Mouse (Mus musculus): ENCODE data around the gene Trank1. TPM values are rescaled to one million over a fixed set of nuclear protein-coding genes. Genes with fewer than 3 reads are reported as not detected.

The Trank1 gene
- total and polyA plus RNA-seq, 2 experiments from 2014 or later = 12.6 to 49.0 TPM

- H3K27me3 ChIP-seq (ENCODE audit: insufficient read depth, low read length) = no peaks in the 10 kb centered on the region
- peak overlapping the region; percentile 92 for H3K4me3 ChIP-seq (ENCODE audit: low read length)
- ATAC-seq = no peak
- peaks cover 34% of the 10 kb centered on the region for H3K4me1 ChIP-seq (ENCODE audit: insufficient read depth, low read length)
- H3K4me2 ChIP-seq (ENCODE audit: low read depth, low read length) = peak overlapping the region; percentile 91
- WGBS = 68% methylated on average over 15 of the region's 15 CpGs
- no peak for DNase-seq (ENCODE audit: low spot score)
- H3K36me3 ChIP-seq (ENCODE audit: insufficient read depth, low read length) = 0 out of 2 replicates have a peak, but pooled peaks cover 3% of the 10 kb centered on the region
- 0 out of 2 replicates have a peak overlapping the region, but pooled peaks have one; percentile 96 for H3K27ac ChIP-seq
- peak overlapping the region; percentile 96 for H3K9ac ChIP-seq (replicated peaks; ENCODE audit: low read length)
- TF ChIP-seq CTCF (IDR thresholded peaks at IDR 0.05; ENCODE audit: low read depth) = no peak
- H3K9me3 ChIP-seq (ENCODE audit: low read length) = no peaks in the 10 kb centered on the region
These were observed 38.3 kb upstream of the Trank1 start for GRCm38 (mm10) chr9:111272996-111273785.

DNA sequence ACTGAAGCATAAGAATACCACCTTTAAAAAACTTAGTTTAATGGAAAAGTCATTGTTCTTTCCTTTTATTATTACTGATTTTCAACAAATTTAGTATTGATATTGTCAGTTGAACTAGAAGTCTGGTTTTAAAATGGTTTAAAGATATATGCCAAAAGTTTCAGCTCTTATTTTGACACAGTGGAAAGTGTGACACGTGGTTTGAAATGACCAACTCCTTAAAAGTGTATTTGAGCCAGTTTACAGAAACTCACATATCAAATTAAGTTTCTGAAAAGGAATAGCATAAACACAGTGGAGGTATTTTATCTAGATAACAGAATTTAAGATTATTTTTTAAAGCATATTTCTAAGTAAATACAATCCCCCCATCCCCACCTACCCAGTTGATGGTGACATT is 37.6 kb upstream of the Trank1 start:
- ATAC-seq (no peak), DNase-seq (ENCODE audit: low spot score) (no peak)
- Histone ChIP-seq H3K36me3 (ENCODE audit: insufficient read depth, low read length) (0 out of 2 replicates have a peak, but pooled peaks cover 6% of the 10 kb centered on the region), H3K9me3 (ENCODE audit: low read length) (no peaks in the 10 kb centered on the region), H3K4me1 (ENCODE audit: insufficient read depth, low read length) (peaks cover 34% of the 10 kb centered on the region), H3K4me2 (ENCODE audit: low read depth, low read length) (peak overlapping the region; percentile 91), H3K27me3 (ENCODE audit: insufficient read depth, low read length) (no peaks in the 10 kb centered on the region), H3K4me3 (ENCODE audit: low read length) (peak overlapping the region; percentile 92; the same call in 1 of the 2 replicates), H3K27ac (no peak overlapping the region), H3K9ac (replicated peaks; ENCODE audit: low read length) (no peak overlapping the region)
- 86% methylated on average over 1 of the region's 1 CpGs for WGBS
- no peak for TF ChIP-seq CTCF (IDR thresholded peaks at IDR 0.05; ENCODE audit: low read depth)

- TF ChIP-seq CTCF (IDR thresholded peaks at IDR 0.05; ENCODE audit: low read depth) = no peak
- no peak for DNase-seq (ENCODE audit: low spot score)
- Histone ChIP-seq H3K27ac (no peak overlapping the region), H3K4me3 (ENCODE audit: low read length) (peak overlapping the region; percentile 14; the same call in 1 of the 2 replicates), H3K4me1 (ENCODE audit: insufficient read depth, low read length) (peaks cover 34% of the 10 kb centered on the region), H3K9me3 (ENCODE audit: low read length) (no peaks in the 10 kb centered on the region), H3K9ac (replicated peaks; ENCODE audit: low read length) (no peak overlapping the region), H3K4me2 (ENCODE audit: low read depth, low read length) (peak overlapping the region; percentile 91), H3K36me3 (ENCODE audit: insufficient read depth, low read length) (0 out of 2 replicates have a peak, but pooled peaks cover 6% of the 10 kb centered on the region), H3K27me3 (ENCODE audit: insufficient read depth, low read length) (no peaks in the 10 kb centered on the region)
- ATAC-seq = no peak
- 43% methylated on average over 1 of the region's 1 CpGs for WGBS
These were observed 36.4 kb upstream of the Trank1 start for GRCm38 (mm10) chr9:111275156-111275555.

GRCm38 (mm10) chr9:111285061-111285460 is 26.5 kb upstream of the Trank1 start:
- Histone ChIP-seq H3K4me3 (ENCODE audit: low read length) (no peak overlapping the region), H3K4me2 (ENCODE audit: low read depth, low read length) (no peak overlapping the region), H3K27ac (no peak overlapping the region), H3K9me3 (ENCODE audit: low read length) (no peaks in the 10 kb centered on the region), H3K9ac (replicated peaks; ENCODE audit: low read length) (no peak overlapping the region), H3K4me1 (ENCODE audit: insufficient read depth, low read length) (no peaks in the 10 kb centered on the region), H3K27me3 (ENCODE audit: insufficient read depth, low read length) (no peaks in the 10 kb centered on the region), H3K36me3 (ENCODE audit: insufficient read depth, low read length) (no peaks in the 10 kb centered on the region)
- 28% methylated on average over 3 of the region's 3 CpGs for WGBS
- no peak for TF ChIP-seq CTCF (IDR thresholded peaks at IDR 0.05; ENCODE audit: low read depth)
- ATAC-seq (no peak), DNase-seq (ENCODE audit: low spot score) (no peak)

DNA sequence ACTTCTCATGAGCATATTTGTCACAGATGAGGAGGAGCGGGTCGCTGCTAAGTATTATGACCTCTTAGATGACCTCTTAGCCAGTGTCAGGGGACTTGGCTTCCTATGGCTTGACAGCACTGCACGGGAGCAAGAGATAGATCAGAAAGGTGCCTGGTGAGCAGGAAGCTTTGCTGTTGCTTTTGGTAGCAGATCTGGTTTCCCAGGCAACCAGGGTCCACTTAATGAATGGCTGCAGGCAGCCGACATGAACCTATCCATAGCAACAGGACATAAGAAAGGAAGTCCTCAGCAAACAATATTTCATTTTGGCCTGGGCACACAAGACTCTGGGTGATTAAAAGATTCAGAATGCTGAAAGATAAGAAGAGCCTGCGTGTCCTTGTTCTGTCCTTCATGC is 25.9 kb upstream of the Trank1 start:
- 0 out of 2 replicates have a peak, but pooled peaks have one; percentile 55 for ATAC-seq
- peak; percentile 60 for DNase-seq (ENCODE audit: low spot score)
- no peaks in the 10 kb centered on the region for H3K36me3 ChIP-seq (ENCODE audit: insufficient read depth, low read length)
- no peak overlapping the region for H3K9ac ChIP-seq (replicated peaks; ENCODE audit: low read length)
- H3K9me3 ChIP-seq (ENCODE audit: low read length) = no peaks in the 10 kb centered on the region
- no peaks in the 10 kb centered on the region for H3K4me1 ChIP-seq (ENCODE audit: insufficient read depth, low read length)
- H3K4me2 ChIP-seq (ENCODE audit: low read depth, low read length) = no peak overlapping the region
- H3K4me3 ChIP-seq (ENCODE audit: low read length) = no peak overlapping the region
- WGBS = 10% methylated on average over 5 of the region's 5 CpGs
- H3K27ac ChIP-seq = peak overlapping the region; percentile 8; the same call in 1 of the 2 replicates
- no peaks in the 10 kb centered on the region for H3K27me3 ChIP-seq (ENCODE audit: insufficient read depth, low read length)
- TF ChIP-seq CTCF (IDR thresholded peaks at IDR 0.05; ENCODE audit: low read depth) = no peak

GRCm38 (mm10) chr9:111286468-111286867 is 25.1 kb upstream of the Trank1 start:
- DNase-seq (ENCODE audit: low spot score) (peak; percentile 23), ATAC-seq (no peak)
- peak; percentile 44 for TF ChIP-seq CTCF (IDR thresholded peaks at IDR 0.05; ENCODE audit: low read depth)
- Histone ChIP-seq H3K27ac (no peak overlapping the region), H3K36me3 (ENCODE audit: insufficient read depth, low read length) (no peaks in the 10 kb centered on the region), H3K9ac (replicated peaks; ENCODE audit: low read length) (no peak overlapping the region), H3K4me1 (ENCODE audit: insufficient read depth, low read length) (no peaks in the 10 kb centered on the region), H3K27me3 (ENCODE audit: insufficient read depth, low read length) (no peaks in the 10 kb centered on the region), H3K4me3 (ENCODE audit: low read length) (no peak overlapping the region), H3K9me3 (ENCODE audit: low read length) (no peaks in the 10 kb centered on the region), H3K4me2 (ENCODE audit: low read depth, low read length) (no peak overlapping the region)
- WGBS = 74% methylated on average over 2 of the region's 2 CpGs

- H3K9ac ChIP-seq (replicated peaks; ENCODE audit: low read length) = no peak overlapping the region
- WGBS = 94% methylated on average over 4 of the region's 4 CpGs
- no peak overlapping the region for H3K4me3 ChIP-seq (ENCODE audit: low read length)
- DNase-seq (ENCODE audit: low spot score) (no peak), ATAC-seq (no peak)
- H3K36me3 ChIP-seq (ENCODE audit: insufficient read depth, low read length) = no peaks in the 10 kb centered on the region
- no peak for TF ChIP-seq CTCF (IDR thresholded peaks at IDR 0.05; ENCODE audit: low read depth)
- H3K27ac ChIP-seq = no peak overlapping the region
- no peaks in the 10 kb centered on the region for H3K4me1 ChIP-seq (ENCODE audit: insufficient read depth, low read length)
- no peak overlapping the region for H3K4me2 ChIP-seq (ENCODE audit: low read depth, low read length)
- no peaks in the 10 kb centered on the region for H3K9me3 ChIP-seq (ENCODE audit: low read length)
- no peaks in the 10 kb centered on the region for H3K27me3 ChIP-seq (ENCODE audit: insufficient read depth, low read length)
These were observed 23.6 kb upstream of the Trank1 start for GRCm38 (mm10) chr9:111287956-111288355.
